Mouse (Mus musculus): ENCODE results near the gene Ano1.

DNA sequence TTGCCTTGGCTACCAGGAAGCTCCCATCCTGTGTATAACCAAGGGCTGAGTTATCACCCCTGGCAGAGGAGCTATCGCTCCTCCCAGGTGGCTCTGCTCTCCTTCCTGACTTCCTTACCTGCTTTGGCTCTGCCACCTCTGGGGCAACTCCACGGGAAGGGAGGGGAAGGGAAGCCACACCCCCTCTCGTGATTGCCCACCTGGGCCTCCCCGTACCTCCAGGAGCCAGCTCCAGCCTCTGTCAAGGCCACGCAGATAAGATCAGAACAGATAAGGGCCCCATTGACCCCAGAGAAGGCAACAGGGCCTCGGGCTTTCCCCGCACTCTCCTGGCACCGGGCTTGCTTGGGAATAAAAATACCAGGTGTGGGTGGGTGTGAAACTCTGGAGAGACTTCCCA lies 28.4 kb upstream of the Ano1 start:
- TF ChIP-seq CTCF (IDR thresholded peaks at IDR 0.05; ENCODE audit: insufficient read depth, low read length) (no peak), POLR2A (IDR thresholded peaks at IDR 0.05; ENCODE audit: borderline replicate concordance, extremely low read depth, low read depth, low read length) (no peak)

Measured in lung, adult 2 months (tissue).